Mouse (Mus musculus) E14TG2a.4 (cell line): ENCODE measurements around the gene Serpina11.
A peak's percentile ranks its signal among the peaks of the same experiment; 100 is the strongest.

Experiments used
- H3K27me3 ChIP-seq: 2 replicates; pipeline ENCODE4 v1.6.1; 2014; ENCODE audit warnings: low read length, control low read depth; ENCODE audit not compliant: insufficient read depth
- H3K36me3 ChIP-seq: 2 replicates; pipeline ENCODE4 v1.6.1; 2014; ENCODE audit warnings: low read length, control low read depth; ENCODE audit not compliant: insufficient read depth
- H3K4me1 ChIP-seq: replicated peaks from 2 replicates; pipeline ENCODE4 v1.6.1; 2014; ENCODE audit warnings: low read depth, low read length, control low read depth
- H3K4me3 ChIP-seq: replicated peaks from 2 replicates; pipeline ENCODE4 v1.5.1; 2014; ENCODE audit warnings: mild to moderate bottlenecking, low read length
- H3K9me3 ChIP-seq: 2 replicates; pipeline ENCODE4 v1.6.1; 2014; ENCODE audit warnings: low read length, control low read depth
- CTCF ChIP-seq: conservative IDR thresholded peaks from 2 replicates; pipeline ENCODE4 v1.5.1; 2014; ENCODE audit warnings: low read length
- NANOG ChIP-seq: IDR thresholded peaks from 2 replicates; pipeline ENCODE4 v1.6.1; 2014; ENCODE audit warnings: borderline replicate concordance, low read length, mixed read lengths
- POU5F1 ChIP-seq: IDR thresholded peaks from 2 replicates; pipeline ENCODE4 v1.6.1; 2014; ENCODE audit warnings: low read length, borderline replicate concordance

The Serpina11 gene

GRCm38 (mm10) chr12:103985868-103986267, 3.9 kb downstream of the Serpina11 start:
- H3K4me1 ChIP-seq, result no peaks in the 10 kb centered on the region

GRCm38 (mm10) chr12:103984935-103985334, 4.8 kb downstream of the Serpina11 start:
- TF ChIP-seq POU5F1 (no peak), NANOG (no peak), CTCF (peak; percentile 78)
- Histone ChIP-seq H3K4me3 (no peak overlapping the region), H3K4me1 (no peaks in the 10 kb centered on the region)

More at GRCm38 (mm10) chr12:103985868-103986267, 3.9 kb downstream of the Serpina11 start:
- no peak overlapping the region for H3K4me3 ChIP-seq
- no peak for TF ChIP-seq CTCF
- TF ChIP-seq NANOG, result no peak
- no peak for TF ChIP-seq POU5F1
- H3K36me3 ChIP-seq, result no peaks in the 10 kb centered on the region
- H3K9me3 ChIP-seq, result no peaks in the 10 kb centered on the region
- H3K27me3 ChIP-seq, result peaks cover 6% of the 10 kb centered on the region

GRCm38 (mm10) chr12:103981646-103982360, 8.0 kb downstream of the Serpina11 start:
- Histone ChIP-seq H3K27me3 (peaks cover 6% of the 10 kb centered on the region), H3K4me3 (no peak overlapping the region), H3K4me1 (no peaks in the 10 kb centered on the region), H3K36me3 (no peaks in the 10 kb centered on the region), H3K9me3 (0 out of 2 replicates have a peak, but pooled peaks cover 4% of the 10 kb centered on the region)
- no peak for TF ChIP-seq POU5F1
- TF ChIP-seq CTCF, result no peak
- no peak for TF ChIP-seq NANOG

More at GRCm38 (mm10) chr12:103984935-103985334, 4.8 kb downstream of the Serpina11 start:
- peaks cover 6% of the 10 kb centered on the region for H3K27me3 ChIP-seq
- no peaks in the 10 kb centered on the region for H3K36me3 ChIP-seq
- H3K9me3 ChIP-seq, result no peaks in the 10 kb centered on the region

GRCm38 (mm10) chr12:103978294-103978693, 11.5 kb downstream of the Serpina11 start:
- no peaks in the 10 kb centered on the region for H3K36me3 ChIP-seq
- no peaks in the 10 kb centered on the region for H3K4me1 ChIP-seq
- H3K27me3 ChIP-seq, result no peaks in the 10 kb centered on the region
- TF ChIP-seq CTCF (no peak), POU5F1 (no peak), NANOG (no peak)
- no peak overlapping the region for H3K4me3 ChIP-seq
- peaks cover 28% of the 10 kb centered on the region for H3K9me3 ChIP-seq

- Histone ChIP-seq H3K36me3 (no peaks in the 10 kb centered on the region), H3K9me3 (peaks cover 32% of the 10 kb centered on the region), H3K4me1 (no peaks in the 10 kb centered on the region), H3K4me3 (no peak overlapping the region), H3K27me3 (no peaks in the 10 kb centered on the region)
- TF ChIP-seq POU5F1 (no peak), CTCF (no peak), NANOG (no peak)
These were observed 11.9 kb downstream of the Serpina11 start for GRCm38 (mm10) chr12:103977846-103978245.

GRCm38 (mm10) chr12:103977060-103977459, 12.7 kb downstream of the Serpina11 start:
- Histone ChIP-seq H3K4me3 (no peak overlapping the region), H3K9me3 (peaks cover 39% of the 10 kb centered on the region), H3K27me3 (no peaks in the 10 kb centered on the region), H3K4me1 (no peaks in the 10 kb centered on the region), H3K36me3 (no peaks in the 10 kb centered on the region)
- no peak for TF ChIP-seq CTCF
- no peak for TF ChIP-seq POU5F1
- no peak for TF ChIP-seq NANOG

GRCm38 (mm10) chr12:103971080-103971479, 18.7 kb downstream of the Serpina11 start:
- Histone ChIP-seq H3K36me3 (no peaks in the 10 kb centered on the region), H3K4me3 (no peak overlapping the region), H3K27me3 (no peaks in the 10 kb centered on the region), H3K4me1 (no peaks in the 10 kb centered on the region), H3K9me3 (peaks cover 87% of the 10 kb centered on the region)
- no peak for TF ChIP-seq NANOG
- TF ChIP-seq POU5F1, result no peak
- no peak for TF ChIP-seq CTCF

GRCm38 (mm10) chr12:103969577-103970116, 20.1 kb downstream of the Serpina11 start:
- no peaks in the 10 kb centered on the region for H3K27me3 ChIP-seq
- no peak overlapping the region for H3K4me3 ChIP-seq
- H3K4me1 ChIP-seq, result no peaks in the 10 kb centered on the region
- TF ChIP-seq NANOG, result no peak
- no peak for TF ChIP-seq CTCF
- no peak for TF ChIP-seq POU5F1
- no peaks in the 10 kb centered on the region for H3K36me3 ChIP-seq
- peaks cover 95% of the 10 kb centered on the region for H3K9me3 ChIP-seq

GRCm38 (mm10) chr12:103966761-103967160, 23.0 kb downstream of the Serpina11 start:
- Histone ChIP-seq H3K9me3 (peaks cover 100% of the 10 kb centered on the region), H3K4me1 (no peaks in the 10 kb centered on the region), H3K27me3 (no peaks in the 10 kb centered on the region), H3K4me3 (no peak overlapping the region; the same call in 1 of the 2 replicates), H3K36me3 (no peaks in the 10 kb centered on the region)
- no peak for TF ChIP-seq POU5F1
- TF ChIP-seq CTCF, result no peak
- TF ChIP-seq NANOG, result no peak
